Mouse (Mus musculus): ENCODE data around the gene Gm37240. TPM values are rescaled to one million over a fixed set of nuclear protein-coding genes. Genes with fewer than 3 reads are reported as not detected.

The Gm37240 gene
- total and polyA plus RNA-seq, 3 experiments: not detected

- no peaks in the 10 kb centered on the region for H3K36me3 ChIP-seq (replicated peaks)
- H3K4me3 ChIP-seq (ENCODE audit: low read depth, low read length): no peak overlapping the region
- TF ChIP-seq GATA1 (IDR thresholded peaks at IDR 0.05; ENCODE audit: borderline replicate concordance, low read length) (no peak), GATA2 (IDR thresholded peaks at IDR 0.05; ENCODE audit: borderline replicate concordance, low read depth, low read length) (no peak), CTCF (IDR thresholded peaks at IDR 0.05; ENCODE audit: low read depth, low read length) (no peak), POLR2AphosphoS5 (IDR thresholded peaks at IDR 0.05; ENCODE audit: insufficient replicate concordance, low read depth, low read length) (no peak), TAL1 (conservative IDR thresholded peaks at IDR 0.05; ENCODE audit: low read depth, low read length) (no peak)
- no peak for DNase-seq (ENCODE audit: low spot score)
- H3K4me1 ChIP-seq (ENCODE audit: insufficient read depth, low read depth, low read length): no peaks in the 10 kb centered on the region
- H3K27me3 ChIP-seq (ENCODE audit: insufficient read depth, low read length): peaks cover 7% of the 10 kb centered on the region; the same call in 1 of the 2 replicates
- ATAC-seq (ENCODE audit: extremely low read depth, insufficient number of reproducible peaks, low FRiP score, poor library complexity, severe bottlenecking): no peak
- no peaks in the 10 kb centered on the region for H3K9me3 ChIP-seq (replicated peaks)
These were observed 778.1 kb downstream of the Gm37240 start for GRCm38 (mm10) chr3:85109221-85109620.

DNA sequence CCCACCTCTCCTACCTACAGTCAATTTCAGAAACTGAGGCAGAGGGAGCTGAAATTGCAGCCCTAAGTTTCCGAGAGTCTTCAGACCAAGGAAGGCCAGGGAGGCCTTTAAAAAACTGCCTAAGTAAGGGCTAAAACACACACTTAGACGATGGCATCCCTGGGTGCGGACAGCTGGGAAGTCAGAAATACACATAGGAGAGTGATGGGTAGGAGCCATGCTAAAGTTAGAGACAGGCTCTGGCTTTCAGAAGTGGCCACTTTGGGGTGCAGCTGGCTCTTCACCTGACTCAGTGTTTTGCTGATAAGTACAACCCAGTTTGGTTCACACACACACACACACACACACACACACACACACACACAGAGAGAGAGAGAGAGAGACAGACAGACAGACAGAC, 778.9 kb downstream of the Gm37240 start:
- DNase-seq (ENCODE audit: low spot score) (no peak), ATAC-seq (ENCODE audit: extremely low read depth, insufficient number of reproducible peaks, low FRiP score, poor library complexity, severe bottlenecking) (no peak)
- TF ChIP-seq GATA2 (IDR thresholded peaks at IDR 0.05; ENCODE audit: borderline replicate concordance, low read depth, low read length) (no peak), TAL1 (conservative IDR thresholded peaks at IDR 0.05; ENCODE audit: low read depth, low read length) (no peak), CTCF (IDR thresholded peaks at IDR 0.05; ENCODE audit: low read depth, low read length) (no peak), GATA1 (IDR thresholded peaks at IDR 0.05; ENCODE audit: borderline replicate concordance, low read length) (no peak), POLR2AphosphoS5 (IDR thresholded peaks at IDR 0.05; ENCODE audit: insufficient replicate concordance, low read depth, low read length) (no peak)
- Histone ChIP-seq H3K9me3 (replicated peaks) (no peaks in the 10 kb centered on the region), H3K4me3 (ENCODE audit: low read depth, low read length) (no peak overlapping the region), H3K27me3 (ENCODE audit: insufficient read depth, low read length) (peaks cover 7% of the 10 kb centered on the region; the same call in 1 of the 2 replicates), H3K36me3 (replicated peaks) (no peaks in the 10 kb centered on the region), H3K4me1 (ENCODE audit: insufficient read depth, low read depth, low read length) (no peaks in the 10 kb centered on the region)

- Histone ChIP-seq H3K36me3 (replicated peaks) (no peaks in the 10 kb centered on the region), H3K9me3 (replicated peaks) (no peaks in the 10 kb centered on the region), H3K27me3 (ENCODE audit: insufficient read depth, low read length) (peaks cover 7% of the 10 kb centered on the region; the same call in 1 of the 2 replicates), H3K4me1 (ENCODE audit: insufficient read depth, low read depth, low read length) (no peaks in the 10 kb centered on the region), H3K4me3 (ENCODE audit: low read depth, low read length) (no peak overlapping the region)
- ATAC-seq (ENCODE audit: extremely low read depth, insufficient number of reproducible peaks, low FRiP score, poor library complexity, severe bottlenecking): no peak
- no peak for TF ChIP-seq CTCF (IDR thresholded peaks at IDR 0.05; ENCODE audit: low read depth, low read length)
- TF ChIP-seq GATA1 (IDR thresholded peaks at IDR 0.05; ENCODE audit: borderline replicate concordance, low read length): no peak
- no peak for DNase-seq (ENCODE audit: low spot score)
These were observed 780.4 kb downstream of the Gm37240 start for GRCm38 (mm10) chr3:85106956-85107355.

- TF ChIP-seq GATA2 (IDR thresholded peaks at IDR 0.05; ENCODE audit: borderline replicate concordance, low read depth, low read length) (no peak), GATA1 (IDR thresholded peaks at IDR 0.05; ENCODE audit: borderline replicate concordance, low read length) (no peak), CTCF (IDR thresholded peaks at IDR 0.05; ENCODE audit: low read depth, low read length) (no peak), POLR2AphosphoS5 (IDR thresholded peaks at IDR 0.05; ENCODE audit: insufficient replicate concordance, low read depth, low read length) (no peak), TAL1 (conservative IDR thresholded peaks at IDR 0.05; ENCODE audit: low read depth, low read length) (no peak)
- H3K4me3 ChIP-seq (ENCODE audit: low read depth, low read length): no peak overlapping the region
- H3K9me3 ChIP-seq (replicated peaks): no peaks in the 10 kb centered on the region
- no peaks in the 10 kb centered on the region for H3K4me1 ChIP-seq (ENCODE audit: insufficient read depth, low read depth, low read length)
- ATAC-seq (ENCODE audit: extremely low read depth, insufficient number of reproducible peaks, low FRiP score, poor library complexity, severe bottlenecking): no peak
- no peaks in the 10 kb centered on the region for H3K36me3 ChIP-seq (replicated peaks)
- H3K27me3 ChIP-seq (ENCODE audit: insufficient read depth, low read length): peaks cover 4% of the 10 kb centered on the region; the same call in 1 of the 2 replicates
- no peak for DNase-seq (ENCODE audit: low spot score)
These were observed 783.0 kb downstream of the Gm37240 start for GRCm38 (mm10) chr3:85104301-85104700.

DNA sequence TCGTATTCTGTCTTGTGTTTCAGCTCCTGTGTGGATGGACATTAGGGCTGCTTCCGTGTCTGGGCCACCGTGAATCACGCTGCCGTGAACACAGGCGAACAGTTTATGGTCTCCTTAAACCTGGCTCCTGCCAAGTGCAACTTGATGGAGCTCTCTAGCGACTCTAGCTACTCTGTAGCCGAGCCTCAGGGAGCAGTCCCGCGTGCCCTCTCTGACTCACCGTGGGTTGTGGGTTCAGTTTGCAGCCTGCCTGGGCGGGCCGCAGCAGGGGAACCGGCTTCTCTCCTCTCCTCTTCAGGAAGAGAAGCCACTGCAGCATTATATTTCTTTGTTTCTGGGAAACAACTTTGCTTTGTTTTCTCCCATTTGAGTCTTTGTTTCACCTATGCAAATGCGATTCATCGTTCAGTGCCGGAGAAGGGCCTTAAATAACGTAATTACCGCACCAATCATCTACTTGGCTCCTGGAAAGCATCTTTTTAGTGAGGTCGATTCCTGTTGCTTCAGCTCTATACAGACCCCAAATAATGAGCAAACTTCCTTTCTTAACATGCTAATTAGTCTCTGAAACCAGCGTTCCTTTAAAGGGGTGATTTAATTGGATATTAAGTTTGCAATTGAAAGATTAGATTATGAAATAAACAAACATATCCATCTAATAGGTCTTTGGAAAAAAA, 806.3 kb downstream of the Gm37240 start:
- no peaks in the 10 kb centered on the region for H3K4me1 ChIP-seq (ENCODE audit: insufficient read depth, low read depth, low read length)
- no peaks in the 10 kb centered on the region for H3K27me3 ChIP-seq (ENCODE audit: insufficient read depth, low read length)
- H3K36me3 ChIP-seq (replicated peaks): no peaks in the 10 kb centered on the region
- DNase-seq (ENCODE audit: low spot score): no peak
- no peak overlapping the region for H3K4me3 ChIP-seq (ENCODE audit: low read depth, low read length)
- no peaks in the 10 kb centered on the region for H3K9me3 ChIP-seq (replicated peaks)
- ATAC-seq (ENCODE audit: extremely low read depth, insufficient number of reproducible peaks, low FRiP score, poor library complexity, severe bottlenecking): no peak
- no peak for TF ChIP-seq GATA1 (IDR thresholded peaks at IDR 0.05; ENCODE audit: borderline replicate concordance, low read length)
- TF ChIP-seq GATA2 (IDR thresholded peaks at IDR 0.05; ENCODE audit: borderline replicate concordance, low read depth, low read length): no peak
- TF ChIP-seq CTCF (IDR thresholded peaks at IDR 0.05; ENCODE audit: low read depth, low read length): no peak
- TF ChIP-seq POLR2AphosphoS5 (IDR thresholded peaks at IDR 0.05; ENCODE audit: insufficient replicate concordance, low read depth, low read length): no peak
- TF ChIP-seq TAL1 (conservative IDR thresholded peaks at IDR 0.05; ENCODE audit: low read depth, low read length): no peak

GRCm38 (mm10) chr3:85064113-85064512, 823.2 kb downstream of the Gm37240 start:
- Histone ChIP-seq H3K36me3 (replicated peaks) (no peaks in the 10 kb centered on the region), H3K4me1 (ENCODE audit: insufficient read depth, low read depth, low read length) (no peaks in the 10 kb centered on the region), H3K27me3 (ENCODE audit: insufficient read depth, low read length) (no peaks in the 10 kb centered on the region), H3K4me3 (ENCODE audit: low read depth, low read length) (no peak overlapping the region), H3K9me3 (replicated peaks) (no peaks in the 10 kb centered on the region)
- TF ChIP-seq GATA2 (IDR thresholded peaks at IDR 0.05; ENCODE audit: borderline replicate concordance, low read depth, low read length): no peak
- no peak for TF ChIP-seq CTCF (IDR thresholded peaks at IDR 0.05; ENCODE audit: low read depth, low read length)
- no peak for TF ChIP-seq POLR2AphosphoS5 (IDR thresholded peaks at IDR 0.05; ENCODE audit: insufficient replicate concordance, low read depth, low read length)
- no peak for TF ChIP-seq TAL1 (conservative IDR thresholded peaks at IDR 0.05; ENCODE audit: low read depth, low read length)
- DNase-seq (ENCODE audit: low spot score) (no peak), ATAC-seq (ENCODE audit: extremely low read depth, insufficient number of reproducible peaks, low FRiP score, poor library complexity, severe bottlenecking) (no peak)
